In the genomic region with DNA sequence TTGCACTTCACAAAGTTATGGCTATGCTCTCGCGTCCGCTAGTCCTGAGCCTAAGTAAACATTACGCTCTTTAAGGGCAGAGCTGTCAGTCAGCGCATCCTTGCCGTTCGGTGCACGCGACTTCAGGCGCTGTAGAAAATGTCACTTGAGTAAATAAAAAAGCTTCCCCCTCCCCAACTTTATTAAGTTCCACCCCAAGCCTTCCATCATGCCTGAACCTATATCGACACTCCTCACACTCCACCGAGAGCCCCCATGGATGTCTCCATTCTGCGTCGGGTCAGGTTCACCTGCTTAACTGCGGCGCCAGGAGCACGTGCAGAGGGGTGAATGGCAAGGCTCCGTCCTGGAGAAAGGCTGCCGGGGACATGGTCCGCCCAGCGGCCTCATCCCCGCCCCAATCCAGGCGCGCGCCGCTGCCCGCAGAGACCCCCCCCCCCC, we compare ENCODE assay signal across 7 mouse cellular contexts. TPM values are rescaled to one million over a fixed set of nuclear protein-coding genes. Genes with fewer than 3 reads are reported as not detected.
DNase-seq lines count a peak whose midpoint lies in the region; ATAC-seq lines count a peak whose summit lies in the region.

No protein-coding gene starts in this region.

- no peak for DNase-seq in lung, adult 18-20 months
- no peak for DNase-seq in hindbrain, embryonic 14.5 days (ENCODE audit: low spot score)
- no peak for DNase-seq in urinary bladder, postnatal 4 days (ENCODE audit: low spot score in 2 of 2)
- DNase-seq in cerebellum, adult 18-20 months = no peak

- peak overlapping the region; percentile 67 for H3K4me3 ChIP-seq in lung, embryonic 16.5 days (ENCODE audit: low read length)
- H3K4me3 ChIP-seq in hindbrain, embryonic 14.5 days (replicated peaks; ENCODE audit: low read length) = peak overlapping the region; percentile 61
- peak overlapping the region; percentile 84 for H3K4me3 ChIP-seq in midbrain, embryonic 13.5 days (replicated peaks)

- H3K27ac ChIP-seq in lung, embryonic 16.5 days (ENCODE audit: low read length) = peak overlapping the region; percentile 89
- peak overlapping the region; percentile 81 for H3K27ac ChIP-seq in hindbrain, embryonic 14.5 days
- H3K27ac ChIP-seq in midbrain, embryonic 13.5 days = peak overlapping the region; percentile 88

- WGBS in lung, embryonic 16.5 days = under 1% methylated on average over 27 of the region's 27 CpGs
- 0% methylated on average over 25 of the region's 27 CpGs for WGBS in hindbrain, embryonic 14.5 days
- WGBS in midbrain, embryonic 13.5 days = under 1% methylated on average over 27 of the region's 27 CpGs

- H3K9ac ChIP-seq in lung, embryonic 16.5 days (ENCODE audit: low read length) = peak overlapping the region; percentile 91
- H3K9ac ChIP-seq in hindbrain, embryonic 14.5 days = peak overlapping the region; percentile 70
- H3K9ac ChIP-seq in midbrain, embryonic 13.5 days (replicated peaks) = peak overlapping the region; percentile 85

- ATAC-seq in lung, embryonic 16.5 days (ENCODE audit: low read depth) = peak; percentile 83
- peak; percentile 33 for ATAC-seq in common myeloid progenitor, adult 5-6 weeks (replicated peaks; ENCODE audit: low read depth, poor library complexity, severe bottlenecking)
- peak; percentile 82 for ATAC-seq in hindbrain, embryonic 14.5 days (ENCODE audit: low FRiP score)
- peak; percentile 92; the same call in 1 of the 2 replicates for ATAC-seq in midbrain, embryonic 13.5 days

- H3K4me1 ChIP-seq in lung, embryonic 16.5 days (replicated peaks; ENCODE audit: control insufficient read depth, insufficient read depth, low read length) = peaks cover 4% of the 10 kb centered on the region; the same call in 1 of the 2 replicates
- peaks cover 13% of the 10 kb centered on the region for H3K4me1 ChIP-seq in hindbrain, embryonic 14.5 days (replicated peaks; ENCODE audit: control insufficient read depth, insufficient read depth, low read length)
- H3K4me1 ChIP-seq in midbrain, embryonic 13.5 days (replicated peaks) = peaks cover 19% of the 10 kb centered on the region

- H3K27me3 ChIP-seq in lung, embryonic 16.5 days (ENCODE audit: control insufficient read depth, insufficient read depth, low read depth, low read length) = no peaks in the 10 kb centered on the region
- no peaks in the 10 kb centered on the region for H3K27me3 ChIP-seq in hindbrain, embryonic 14.5 days (ENCODE audit: control insufficient read depth, insufficient read depth, low read length)
- no peaks in the 10 kb centered on the region for H3K27me3 ChIP-seq in midbrain, embryonic 13.5 days

- H3K36me3 ChIP-seq in lung, embryonic 16.5 days (ENCODE audit: control insufficient read depth, insufficient read depth, low read length) = peaks cover 4% of the 10 kb centered on the region; the same call in 1 of the 2 replicates
- H3K36me3 ChIP-seq in hindbrain, embryonic 14.5 days (replicated peaks; ENCODE audit: control insufficient read depth, insufficient read depth) = peaks cover 16% of the 10 kb centered on the region
- peaks cover 19% of the 10 kb centered on the region for H3K36me3 ChIP-seq in midbrain, embryonic 13.5 days

- peak overlapping the region; percentile 83 for H3K4me2 ChIP-seq in lung, embryonic 16.5 days (ENCODE audit: low read depth, low read length)
- peak overlapping the region; percentile 59 for H3K4me2 ChIP-seq in hindbrain, embryonic 14.5 days (replicated peaks)
- H3K4me2 ChIP-seq in midbrain, embryonic 13.5 days (replicated peaks) = peak overlapping the region; percentile 85

- H3K9me3 ChIP-seq in lung, embryonic 16.5 days (ENCODE audit: control insufficient read depth, low read length) = no peaks in the 10 kb centered on the region
- no peaks in the 10 kb centered on the region for H3K9me3 ChIP-seq in hindbrain, embryonic 14.5 days (ENCODE audit: control insufficient read depth, low read length)
- no peaks in the 10 kb centered on the region for H3K9me3 ChIP-seq in midbrain, embryonic 13.5 days

RNA-seq across cellular contexts. Expression of a gene that starts 0.4 kb away (rescaled TPM):
- polyA plus RNA-seq in lung, embryonic 16.5 days (2015; fragmentation: Nextera tagmentation; extraction: Ambion mirVana) = 25.0 and 25.5 TPM in 2 replicates
- total RNA-seq in common myeloid progenitor, adult 5-6 weeks (2017) = 27.5 and 31.3 TPM in 2 replicates
- 17.5 and 20.0 TPM in 2 replicates for polyA plus RNA-seq in hindbrain, embryonic 14.5 days (2014; fragmentation: Nextera tagmentation; extraction: Ambion mirVana)
- polyA plus RNA-seq in midbrain, embryonic 13.5 days (2015; fragmentation: Nextera tagmentation; extraction: Ambion mirVana) = 24.0 and 28.5 TPM in 2 replicates

RNA-seq across cellular contexts. Expression of a gene that starts 29.3 kb away (rescaled TPM):
- 26.2 and 27.1 TPM in 2 replicates for polyA plus RNA-seq in lung, embryonic 16.5 days (2015; fragmentation: Nextera tagmentation; extraction: Ambion mirVana)
- 11.3 and 12.3 TPM in 2 replicates for total RNA-seq in common myeloid progenitor, adult 5-6 weeks (2017)
- 21.0 and 23.5 TPM in 2 replicates for polyA plus RNA-seq in hindbrain, embryonic 14.5 days (2014; fragmentation: Nextera tagmentation; extraction: Ambion mirVana)
- 22.2 and 22.6 TPM in 2 replicates for polyA plus RNA-seq in midbrain, embryonic 13.5 days (2015; fragmentation: Nextera tagmentation; extraction: Ambion mirVana)

Comparison
In these comparisons a context has a peak if more than half of its experiments do, and no peak if none do; other contexts are left out.
1. ATAC-seq: peak in every context shown above with its lines; median percentile 92 in midbrain, embryonic 13.5 days; 83 in lung, embryonic 16.5 days; 82 in hindbrain, embryonic 14.5 days; 33 in common myeloid progenitor, adult 5-6 weeks.